Mouse (Mus musculus): Measurements from ENCODE around the gene Gdpd2.

The Gdpd2 gene

GRCm38 (mm10) chrX:100729665-100730188 is at the start of gene Gdpd2:
Gene Gdpd2 (plus strand): TSS chrX:100729873.
- no peak for DNase-seq (ENCODE audit: low spot score in 2 of 2)

DNA sequence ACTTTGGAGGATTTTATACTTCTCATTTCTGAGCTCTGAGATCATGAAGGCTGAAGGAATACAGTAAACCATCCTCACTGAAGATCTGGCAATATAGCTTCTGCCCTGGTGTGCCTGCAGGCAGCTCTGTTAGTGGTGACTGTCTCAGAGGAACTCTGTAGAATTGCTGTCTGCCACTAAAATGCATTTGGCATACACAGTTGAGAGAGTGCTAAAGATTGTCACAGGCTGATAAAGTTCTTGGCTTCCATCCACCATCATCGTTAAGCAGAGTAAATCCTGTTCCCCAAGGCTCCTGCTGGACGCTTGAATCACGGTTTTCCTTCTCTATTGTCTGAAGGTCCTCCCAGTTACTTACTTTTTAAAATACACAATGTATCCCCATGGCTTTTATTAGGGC is 43.1 kb upstream of the Gdpd2 start:
- no peak for DNase-seq (ENCODE audit: low spot score in 2 of 2)

DNA sequence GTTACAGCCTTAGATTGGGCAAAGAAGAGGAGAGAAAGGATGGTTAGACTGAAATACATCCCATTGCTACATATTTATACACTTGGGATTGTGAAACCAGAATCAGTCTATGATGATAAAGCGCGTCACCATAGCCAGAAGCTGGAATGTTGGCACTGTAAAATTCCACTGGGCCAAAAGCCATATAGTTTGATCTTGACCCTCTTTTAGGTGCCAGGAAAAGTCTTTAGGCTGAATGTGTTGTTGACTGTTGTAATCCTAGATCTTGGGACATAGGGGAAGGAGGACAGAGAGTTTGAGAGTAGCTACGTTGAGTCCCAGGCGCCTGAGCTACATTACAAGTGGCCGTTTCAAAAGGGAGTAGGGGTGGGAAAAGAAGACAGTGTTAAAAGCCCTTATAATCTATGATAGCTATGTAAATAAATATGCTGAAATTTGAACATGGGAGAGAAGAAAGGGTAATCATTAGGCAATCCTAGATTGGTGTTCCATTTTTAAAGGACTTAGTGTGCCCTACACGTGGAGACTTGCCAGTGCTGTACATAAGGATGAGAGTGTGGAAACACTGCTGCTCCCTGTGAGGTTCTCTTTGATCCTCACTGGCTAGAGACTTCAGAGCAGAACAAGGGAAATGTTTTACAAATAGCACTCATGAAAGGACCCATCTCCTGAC is 42.2 kb upstream of the Gdpd2 start:
- DNase-seq (ENCODE audit: low spot score in 2 of 2): no peak

GRCm38 (mm10) chrX:100688033-100688370 is 41.7 kb upstream of the Gdpd2 start:
- DNase-seq (ENCODE audit: low spot score in 2 of 2): no peak

DNA sequence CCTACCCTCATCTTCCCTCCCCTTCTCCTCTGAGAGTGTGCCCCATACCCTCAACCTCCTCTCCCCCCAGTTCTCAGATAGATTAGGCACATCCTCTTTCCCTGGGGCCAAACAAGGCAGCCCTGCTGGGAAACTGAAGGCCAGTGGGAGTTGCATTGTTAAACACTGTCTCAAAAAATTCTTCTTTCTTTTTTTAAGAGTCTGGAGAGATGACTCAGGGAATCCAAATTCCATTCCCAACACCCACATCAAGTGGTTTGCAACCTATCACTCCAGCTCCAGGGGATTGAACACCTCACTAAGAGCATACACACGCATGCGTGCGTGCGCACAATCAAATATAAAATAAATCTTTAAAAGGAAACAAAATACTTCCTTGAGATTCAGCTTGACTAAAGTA is 32.9 kb upstream of the Gdpd2 start:
- no peak for DNase-seq (ENCODE audit: low spot score in 2 of 2)

DNA sequence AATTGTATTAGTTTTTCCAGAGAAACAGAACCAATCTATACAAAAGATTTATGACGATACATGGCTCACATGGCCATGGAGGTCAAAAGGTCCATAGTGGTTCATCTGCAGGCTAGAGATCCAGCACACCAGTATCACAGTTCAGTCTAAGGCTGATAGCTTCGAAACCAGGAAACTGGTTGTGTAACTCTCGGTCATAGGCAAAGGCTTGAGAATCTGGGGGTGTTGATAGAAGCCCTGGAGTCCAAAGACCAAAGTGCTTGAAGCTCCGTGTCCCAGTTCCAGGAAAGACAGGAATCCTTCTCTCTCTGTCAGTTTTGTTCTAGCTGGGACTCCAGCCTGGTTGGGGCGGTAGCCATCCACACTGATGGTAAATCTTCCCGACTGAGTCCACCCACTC is 21.6 kb upstream of the Gdpd2 start:
- DNase-seq (ENCODE audit: low spot score in 2 of 2): no peak

- DNase-seq (ENCODE audit: low spot score in 2 of 2): no peak
Measured at GRCm38 (mm10) chrX:100716173-100716572, 13.5 kb upstream of the Gdpd2 start.

DNA sequence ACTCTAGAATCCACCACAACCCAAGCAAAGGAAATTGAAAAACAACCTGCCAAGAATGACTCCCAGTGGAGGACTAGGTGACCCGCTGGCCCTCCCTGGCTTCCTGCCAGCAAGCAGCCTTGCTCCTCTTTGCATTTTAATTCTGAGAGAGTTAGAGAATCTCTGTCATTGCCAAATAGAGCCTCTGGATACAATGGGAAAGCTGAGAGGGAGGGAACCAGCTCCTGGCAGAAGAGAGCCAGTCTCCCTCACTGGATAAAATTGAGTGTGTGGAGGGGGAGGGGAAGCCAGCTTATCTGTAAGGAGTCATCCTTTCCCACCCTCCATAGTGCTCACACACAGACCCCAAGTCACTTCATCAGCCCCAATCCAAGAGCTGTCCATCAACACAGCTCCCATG is 726 bp upstream of the Gdpd2 start:
- DNase-seq (ENCODE audit: low spot score in 2 of 2): no peak

- no peak for DNase-seq (ENCODE audit: low spot score in 2 of 2)
Measured at GRCm38 (mm10) chrX:100730266-100730665, 593 bp downstream of the Gdpd2 start.

DNA sequence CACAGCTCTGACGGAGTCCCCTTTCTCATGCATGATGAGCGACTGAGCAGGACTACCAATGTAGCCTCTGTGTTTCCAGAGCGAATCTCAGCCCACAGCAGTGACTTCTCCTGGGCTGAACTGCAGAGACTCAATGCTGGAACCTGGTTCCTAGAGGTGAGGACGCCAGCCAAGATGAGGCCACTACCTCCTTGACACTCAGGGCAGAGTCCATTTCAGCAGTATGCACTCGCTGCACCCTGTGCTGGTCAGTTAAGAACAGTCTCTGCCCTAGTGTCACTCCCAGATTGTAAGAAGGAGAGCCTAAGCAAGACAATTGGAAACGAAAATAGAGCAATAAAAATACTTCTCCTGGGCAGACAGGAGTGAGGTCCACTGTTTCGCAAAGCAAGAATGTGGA is 4.7 kb downstream of the Gdpd2 start:
- DNase-seq (ENCODE audit: low spot score in 2 of 2): no peak

- peak; percentile 31 to 48 for DNase-seq (ENCODE audit: low spot score in 2 of 2)
Measured at GRCm38 (mm10) chrX:100738918-100739317, 9.2 kb downstream of the Gdpd2 start.

GRCm38 (mm10) chrX:100739443-100739842 is 9.8 kb downstream of the Gdpd2 start:
- no peak for DNase-seq (ENCODE audit: low spot score in 2 of 2)

DNA sequence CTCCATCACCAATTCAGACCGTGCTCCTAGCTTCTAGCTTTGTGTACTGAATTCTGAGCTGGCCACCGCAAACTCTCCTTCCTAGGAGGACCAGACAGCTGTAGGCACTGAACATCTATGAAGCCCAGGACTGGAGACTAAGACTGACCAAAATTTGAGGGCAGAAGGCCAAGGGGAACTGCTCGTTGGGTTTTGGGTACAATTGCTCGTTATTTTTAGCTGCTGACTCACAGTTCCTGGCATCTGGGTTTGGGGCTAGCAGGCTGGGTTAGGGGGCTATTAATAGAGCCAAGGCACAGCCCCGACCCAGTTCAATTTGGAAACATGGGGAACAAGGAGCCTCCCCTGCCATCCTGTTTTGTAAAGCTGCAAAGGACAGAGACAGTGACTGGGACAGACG is 11.1 kb downstream of the Gdpd2 start:
- no peak for DNase-seq (ENCODE audit: low spot score in 2 of 2)

- peak; percentile 73 to 76 for DNase-seq (ENCODE audit: low spot score in 2 of 2)
Measured at GRCm38 (mm10) chrX:100741940-100742339, 12.3 kb downstream of the Gdpd2 start.

GRCm38 (mm10) chrX:100765855-100766254 is 36.2 kb downstream of the Gdpd2 start:
- DNase-seq (ENCODE audit: low spot score in 2 of 2): no peak

DNA sequence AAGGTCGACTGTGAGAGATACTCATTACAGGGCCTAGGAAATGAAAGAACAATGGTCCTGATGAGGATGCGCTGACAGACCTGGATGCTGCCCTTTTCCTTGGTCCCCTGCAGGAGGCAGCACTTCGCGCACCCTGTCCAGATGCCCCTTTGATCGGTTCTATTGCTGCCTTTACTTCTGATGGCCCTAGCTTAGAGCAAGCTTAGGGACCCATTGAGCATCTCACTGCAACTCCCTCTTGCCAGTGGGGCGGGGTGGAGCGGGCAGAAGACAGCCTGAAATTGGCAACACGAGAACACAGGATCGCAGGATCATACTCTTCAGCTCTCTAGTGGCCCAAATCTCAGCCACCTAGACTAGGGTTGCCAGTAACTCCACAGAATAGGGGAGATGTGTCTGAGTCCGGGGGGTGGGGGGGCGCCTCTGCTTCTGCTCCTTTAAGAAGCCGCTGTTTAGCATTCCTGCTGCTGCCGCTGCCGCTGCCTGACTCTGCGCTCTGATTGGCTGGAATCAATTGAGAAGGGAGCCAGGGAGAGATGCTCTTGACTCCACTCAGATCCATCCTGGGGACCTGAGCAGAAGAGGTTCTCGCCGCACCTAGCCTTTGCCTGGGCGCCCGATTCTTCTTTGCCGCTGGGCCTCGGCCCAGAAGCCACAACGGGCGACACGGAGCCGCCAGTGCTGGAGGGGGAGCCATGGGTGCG is 37.7 kb downstream of the Gdpd2 start, which contains the start of gene Dlg3:
Gene Dlg3 (plus strand): TSS at position 542 of the 704 bp plus-strand sequence.
- DNase-seq (ENCODE audit: low spot score in 2 of 2): peak; percentile 59 to 64

DNA sequence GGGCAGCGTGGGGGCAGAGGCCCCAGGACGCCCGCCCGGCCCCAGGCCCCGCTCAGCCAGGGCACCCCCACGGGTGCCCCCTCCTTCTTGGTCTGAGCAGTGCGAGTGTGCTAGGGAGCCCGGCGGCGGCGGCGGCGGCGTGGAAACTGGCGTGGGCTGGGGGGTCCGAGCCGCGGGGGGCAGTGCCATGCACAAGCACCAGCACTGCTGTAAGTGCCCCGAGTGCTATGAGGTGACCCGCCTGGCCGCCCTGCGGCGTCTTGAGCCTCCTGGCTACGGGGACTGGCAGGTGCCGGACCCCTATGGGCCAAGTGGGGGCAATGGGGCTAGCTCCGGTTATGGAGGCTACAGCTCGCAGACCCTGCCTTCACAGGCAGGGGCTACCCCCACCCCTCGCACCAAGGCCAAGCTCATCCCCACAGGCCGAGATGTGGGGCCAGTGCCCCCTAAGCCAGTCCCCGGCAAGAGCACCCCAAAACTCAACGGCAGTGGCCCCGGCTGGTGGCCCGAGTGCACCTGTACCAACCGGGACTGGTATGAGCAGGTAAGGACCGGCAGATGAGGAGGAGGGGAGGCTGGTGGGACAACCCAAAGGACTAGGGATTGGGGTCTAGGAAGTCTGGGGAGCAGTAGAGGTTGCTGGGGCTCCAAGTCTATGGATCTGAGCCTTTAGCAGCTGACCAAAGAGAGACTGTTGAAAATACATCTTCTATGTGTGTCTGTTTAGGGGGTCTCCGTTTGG is 38.4 kb downstream of the Gdpd2 start:
- DNase-seq (ENCODE audit: low spot score in 2 of 2): no peak

GRCm38 (mm10) chrX:100769281-100769680 is 39.6 kb downstream of the Gdpd2 start:
- no peak for DNase-seq (ENCODE audit: low spot score in 2 of 2)

GRCm38 (mm10) chrX:100774341-100774811 is 44.7 kb downstream of the Gdpd2 start:
- no peak for DNase-seq (ENCODE audit: low spot score in 2 of 2)

GRCm38 (mm10) chrX:100775405-100775804 is 45.7 kb downstream of the Gdpd2 start:
- no peak for DNase-seq (ENCODE audit: low spot score in 2 of 2)

GRCm38 (mm10) chrX:100776494-100776893 is 46.8 kb downstream of the Gdpd2 start:
- DNase-seq (ENCODE audit: low spot score in 2 of 2): no peak

- no peak for DNase-seq (ENCODE audit: low spot score in 2 of 2)
Measured at GRCm38 (mm10) chrX:100776985-100777654, 47.4 kb downstream of the Gdpd2 start.
